ENCODE assay signal across 8 mouse cellular contexts in genomic region chr7:91543286-91543650, GRCm38 (mm10).
DNase-seq lines count a peak whose midpoint lies in the region; ATAC-seq lines count a peak whose summit lies in the region.

No protein-coding gene starts in this region.

- H3K27me3 ChIP-seq in kidney, embryonic 16.5 days (ENCODE audit: insufficient read depth, low read length) = peaks cover 7% of the 10 kb centered on the region; the same call in 1 of the 2 replicates
- H3K27me3 ChIP-seq in forebrain, embryonic 13.5 days = peaks cover 9% of the 10 kb centered on the region; the same call in 1 of the 2 replicates
- peaks cover 20% of the 10 kb centered on the region for H3K27me3 ChIP-seq in limb, embryonic 12.5 days
- no peaks in the 10 kb centered on the region for H3K27me3 ChIP-seq in neural tube, embryonic 12.5 days (replicated peaks)

- 27% methylated on average over 4 of the region's 4 CpGs for WGBS in kidney, embryonic 16.5 days
- 40% methylated on average over 4 of the region's 4 CpGs for WGBS in forebrain, embryonic 13.5 days
- WGBS in limb, embryonic 12.5 days = 34% methylated on average over 4 of the region's 4 CpGs
- WGBS in neural tube, embryonic 12.5 days = 46% methylated on average over 4 of the region's 4 CpGs

- no peaks in the 10 kb centered on the region for H3K36me3 ChIP-seq in kidney, embryonic 16.5 days (ENCODE audit: insufficient read depth, low read length)
- no peaks in the 10 kb centered on the region for H3K36me3 ChIP-seq in forebrain, embryonic 13.5 days (ENCODE audit: poor library complexity, severe bottlenecking)
- no peaks in the 10 kb centered on the region for H3K36me3 ChIP-seq in limb, embryonic 12.5 days
- H3K36me3 ChIP-seq in neural tube, embryonic 12.5 days = no peaks in the 10 kb centered on the region

- no peak overlapping the region for H3K27ac ChIP-seq in kidney, embryonic 16.5 days (ENCODE audit: low read length)
- H3K27ac ChIP-seq in forebrain, embryonic 13.5 days = no peak overlapping the region
- H3K27ac ChIP-seq in limb, embryonic 12.5 days = no peak overlapping the region
- H3K27ac ChIP-seq in neural tube, embryonic 12.5 days = no peak overlapping the region

- H3K4me1 ChIP-seq in kidney, embryonic 16.5 days (ENCODE audit: insufficient read depth, low read length) = no peaks in the 10 kb centered on the region; the same call in 1 of the 2 replicates
- H3K4me1 ChIP-seq in forebrain, embryonic 13.5 days = peaks cover 7% of the 10 kb centered on the region
- H3K4me1 ChIP-seq in limb, embryonic 12.5 days (replicated peaks) = peaks cover 9% of the 10 kb centered on the region; the same call in 1 of the 2 replicates
- H3K4me1 ChIP-seq in neural tube, embryonic 12.5 days = peaks cover 4% of the 10 kb centered on the region

- no peak for ATAC-seq in kidney, embryonic 16.5 days (ENCODE audit: low FRiP score, low TSS enrichment)
- ATAC-seq in forebrain, embryonic 13.5 days = peak; percentile 71
- ATAC-seq in limb, embryonic 12.5 days (ENCODE audit: insufficient number of reproducible peaks, insufficient read depth, low FRiP score, low TSS enrichment, low read depth) = no peak
- ATAC-seq in neural tube, embryonic 12.5 days (ENCODE audit: low FRiP score, low read depth) = no peak; the same call in 1 of the 2 replicates

- H3K9me3 ChIP-seq in kidney, embryonic 16.5 days (ENCODE audit: low read length) = no peaks in the 10 kb centered on the region
- no peaks in the 10 kb centered on the region for H3K9me3 ChIP-seq in forebrain, embryonic 13.5 days (replicated peaks)
- no peaks in the 10 kb centered on the region for H3K9me3 ChIP-seq in limb, embryonic 12.5 days
- no peaks in the 10 kb centered on the region for H3K9me3 ChIP-seq in neural tube, embryonic 12.5 days

- no peak for DNase-seq in kidney, postnatal 25 days
- no peak for DNase-seq in frontal cortex, postnatal 14 days (ENCODE audit: low spot score in 2 of 2)
- DNase-seq in cerebellum, postnatal 25 days = no peak
- DNase-seq in right cerebral cortex, postnatal 36 days (ENCODE audit: low spot score in 2 of 2) = no peak

- peak overlapping the region; percentile 62 for H3K4me2 ChIP-seq in kidney, embryonic 16.5 days (replicated peaks; ENCODE audit: low read depth, low read length)
- H3K4me2 ChIP-seq in forebrain, embryonic 13.5 days = peak overlapping the region; percentile 71
- H3K4me2 ChIP-seq in limb, embryonic 12.5 days = peak overlapping the region; percentile 76
- H3K4me2 ChIP-seq in neural tube, embryonic 12.5 days (replicated peaks) = peak overlapping the region; percentile 64

- no peak overlapping the region for H3K9ac ChIP-seq in kidney, embryonic 16.5 days (replicated peaks; ENCODE audit: low read length)
- H3K9ac ChIP-seq in forebrain, embryonic 13.5 days = peak overlapping the region; percentile 63
- peak overlapping the region; percentile 57; the same call in 1 of the 2 replicates for H3K9ac ChIP-seq in limb, embryonic 12.5 days (replicated peaks)
- H3K9ac ChIP-seq in neural tube, embryonic 12.5 days = peak overlapping the region; percentile 45; the same call in 1 of the 2 replicates

- peak overlapping the region; percentile 39 for H3K4me3 ChIP-seq in kidney, embryonic 16.5 days (ENCODE audit: low read length)
- peak overlapping the region; percentile 45 for H3K4me3 ChIP-seq in forebrain, embryonic 13.5 days
- peak overlapping the region; percentile 38 for H3K4me3 ChIP-seq in limb, embryonic 12.5 days (replicated peaks)
- peak overlapping the region; percentile 34 for H3K4me3 ChIP-seq in neural tube, embryonic 12.5 days
